Mouse (Mus musculus): Measurements from ENCODE around the gene Ddit4. TPM values are rescaled to one million over a fixed set of nuclear protein-coding genes. Genes with fewer than 3 reads are reported as not detected.

The Ddit4 gene
- polyA plus RNA-seq, 1 experiment from 2014 or later: 51.6 TPM

Other genes with a start within 250 kb of the Ddit4 start
- 65.2 and 75.3 TPM in 2 replicates for gene Micu1, start 249.4 kb downstream of the Ddit4 start, polyA plus RNA-seq (2016; fragmentation: Nextera tagmentation; extraction: Ambion mirVana)
- gene Dnajb12, start 72.3 kb downstream of the Ddit4 start, polyA plus RNA-seq (2016; fragmentation: Nextera tagmentation; extraction: Ambion mirVana): 22.5 and 22.7 TPM in 2 replicates
- 37.4 and 39.6 TPM in 2 replicates for gene Ascc1, start 51.0 kb upstream of the Ddit4 start, polyA plus RNA-seq (2016; fragmentation: Nextera tagmentation; extraction: Ambion mirVana)
- 110 and 115 TPM in 2 replicates for gene Anapc16, start 51.3 kb upstream of the Ddit4 start, polyA plus RNA-seq (2016; fragmentation: Nextera tagmentation; extraction: Ambion mirVana)
- 23.8 and 25.7 TPM in 2 replicates for gene Spock2, start 154.4 kb upstream of the Ddit4 start, polyA plus RNA-seq (2016; fragmentation: Nextera tagmentation; extraction: Ambion mirVana)

Data from midbrain, embryonic 12.5 days (tissue).